Mouse (Mus musculus) liver, postnatal 0 days (tissue): Measurements from ENCODE around the gene Elovl5.

Experiments
- CTCF ChIP-seq: sonication (generic); IDR thresholded peaks from 2 replicates; pipeline ENCODE4 v1.5.1; 2016; ENCODE audit warnings: antibody characterized with exemption, low read depth
- EP300 ChIP-seq: IDR thresholded peaks from 2 replicates; pipeline ENCODE4 v1.6.1; 2016; ENCODE audit warnings: antibody characterized with exemption, low read depth, mild to moderate bottlenecking

DNA sequence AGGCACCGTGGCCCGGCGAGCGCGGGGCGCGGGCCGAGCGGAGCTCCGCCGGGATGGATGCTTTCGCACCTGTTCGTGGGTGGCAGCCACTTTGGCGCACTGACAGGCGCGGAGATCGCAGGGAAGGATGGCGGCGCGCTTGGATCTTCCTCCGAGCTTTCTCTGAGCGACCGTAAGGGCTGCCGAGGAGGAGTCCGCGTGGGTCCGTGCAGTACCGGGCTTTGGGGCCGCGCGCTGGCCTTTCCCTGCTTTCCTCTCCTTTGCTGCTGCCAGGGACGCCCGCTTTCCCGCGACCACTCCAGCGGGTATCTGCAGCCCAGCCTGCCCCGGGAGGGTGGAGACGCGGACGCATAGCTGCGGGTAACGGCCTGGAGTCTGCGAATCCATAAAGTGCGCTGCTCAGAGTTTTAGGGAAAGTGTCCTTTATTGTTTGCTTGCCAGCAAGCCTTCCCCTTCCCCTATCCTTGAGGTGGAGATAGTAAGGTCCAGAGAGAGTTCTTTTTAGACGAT, 513 bp downstream of the Elovl5 start:
- TF ChIP-seq CTCF, result no peak
- TF ChIP-seq EP300, result no peak
